Mouse (Mus musculus) T-helper 1 cell (primary cell): Measurements from ENCODE around the gene Rnaseh2c.

ENCODE experiments used
- in situ Hi-C: fragments of 300-600 bp; cut with MboI, MseI; formaldehyde crosslinking; loops from one replicate; pipeline ENCODE4 v1.15.1; 2025; ENCODE audit warnings: high pct_unique_total_duplicates

Rnaseh2c gene

GRCm38 (mm10) chr19:5629907-5630306 is 28.2 kb downstream of the Rnaseh2c start:
- in situ Hi-C loops = loop anchor here (10.0 kb wide), 1 partner anchor 695 kb away; no protein-coding TSS in a partner anchor

- in situ Hi-C loops = no loop called here
These were observed 30.4 kb downstream of the Rnaseh2c start for GRCm38 (mm10) chr19:5632120-5632519.

- in situ Hi-C loops = no loop called here
These were observed 34.4 kb downstream of the Rnaseh2c start for GRCm38 (mm10) chr19:5636036-5636570.

GRCm38 (mm10) chr19:5636571-5637041 is 34.9 kb downstream of the Rnaseh2c start:
- in situ Hi-C loops = no loop called here

- in situ Hi-C loops = no loop called here
These were observed 35.7 kb downstream of the Rnaseh2c start, which contains the start of gene Rela for GRCm38 (mm10) chr19:5637069-5638047. TSS of gene Rela (plus strand) at chr19:5637483.

- in situ Hi-C loops = no loop called here
These were observed 36.8 kb downstream of the Rnaseh2c start for GRCm38 (mm10) chr19:5638416-5639005.

GRCm38 (mm10) chr19:5640339-5640738 is 38.7 kb downstream of the Rnaseh2c start:
- in situ Hi-C loops = no loop called here

GRCm38 (mm10) chr19:5641021-5641420 is 39.3 kb downstream of the Rnaseh2c start:
- in situ Hi-C loops = no loop called here

- in situ Hi-C loops = no loop called here
These were observed 40.0 kb downstream of the Rnaseh2c start for GRCm38 (mm10) chr19:5641641-5642040.

- in situ Hi-C loops = no loop called here
These were observed 43.6 kb downstream of the Rnaseh2c start for GRCm38 (mm10) chr19:5645280-5645679.

GRCm38 (mm10) chr19:5646731-5647330 is 45.2 kb downstream of the Rnaseh2c start:
- in situ Hi-C loops = no loop called here

- in situ Hi-C loops = no loop called here
These were observed 46.1 kb downstream of the Rnaseh2c start for GRCm38 (mm10) chr19:5647791-5648190.

- in situ Hi-C loops = no loop called here
These were observed 47.0 kb downstream of the Rnaseh2c start for GRCm38 (mm10) chr19:5648401-5649297.

- in situ Hi-C loops = no loop called here
These were observed 47.6 kb downstream of the Rnaseh2c start for GRCm38 (mm10) chr19:5649298-5649741.

- in situ Hi-C loops = no loop called here
These were observed 50.0 kb downstream of the Rnaseh2c start for GRCm38 (mm10) chr19:5651502-5652274.

- in situ Hi-C loops = no loop called here
These were observed 50.9 kb downstream of the Rnaseh2c start for GRCm38 (mm10) chr19:5652570-5652969.

- in situ Hi-C loops = no loop called here
These were observed 52.5 kb downstream of the Rnaseh2c start for GRCm38 (mm10) chr19:5653969-5654719.

- in situ Hi-C loops = no loop called here
These were observed 53.1 kb downstream of the Rnaseh2c start for GRCm38 (mm10) chr19:5654720-5655298.
